Mouse (Mus musculus) heart, postnatal 10 days (tissue): Measurements from ENCODE around the gene Zfp948. TPM values are rescaled to one million over a fixed set of nuclear protein-coding genes. Genes with fewer than 3 reads are reported as not detected.

ENCODE experiments used
- DNase-seq, 2 experiments: peaks; one replicate each; pipeline ENCODE4 v3.0.0; 2021
- intact Hi-C: fragments of 180-260 bp; cut with DNase I; formaldehyde crosslinking; loops from one replicate; pipeline ENCODE4 v1.15.1; 2025
- total RNA-seq, 2 experiments: library from RNA; stranded (reverse); gene quantifications; 2 replicates each; pipeline ENCODE4 v1.2.3; 2021

The Zfp948 gene
- 1 to 10 TPM; 6.8 to 7.1 TPM for total RNA-seq

GRCm38 (mm10) chr17:21566728-21567349, at the start of gene Zfp948:
Gene Zfp948 (plus strand): TSS chr17:21567008.
- DNase-seq: peak; percentile 91 to 93
- intact Hi-C loops: loop anchor here (2.0 kb wide), 1 partner anchor 34 kb away; no protein-coding TSS in a partner anchor

- intact Hi-C loops: loop anchor here (5.0 to 10.0 kb wide), 2 partner anchors 92 to 285 kb away; partner anchors contain the start of gene Zfp54
- no peak for DNase-seq
Observed at GRCm38 (mm10) chr17:21517130-21517671, 49.6 kb upstream of the Zfp948 start.

GRCm38 (mm10) chr17:21526270-21526669, 40.5 kb upstream of the Zfp948 start:
- intact Hi-C loops: no loop called here
- DNase-seq: no peak

GRCm38 (mm10) chr17:21530645-21531330, 36.0 kb upstream of the Zfp948 start:
- intact Hi-C loops: loop anchor here (10.0 kb wide), 1 partner anchor 586 kb away; the partner anchor contains the start of gene Ppp2r1a
- DNase-seq: peak in 1 of 2 experiments; percentile 3

GRCm38 (mm10) chr17:21531621-21532020, 35.2 kb upstream of the Zfp948 start:
- intact Hi-C loops: loop anchor here (2.0 to 10.0 kb wide), 2 partner anchors 35 to 587 kb away; partner anchors contain the start of genes Ppp2r1a and Zfp948

GRCm38 (mm10) chr17:21532101-21532951, 34.5 kb upstream of the Zfp948 start:
- peak; percentile 84 to 87 for DNase-seq
- intact Hi-C loops: loop anchor here (2.0 to 10.0 kb wide), 2 partner anchors 34 to 588 kb away; partner anchors contain the start of genes Ppp2r1a and Zfp948

More at GRCm38 (mm10) chr17:21531621-21532020, 35.2 kb upstream of the Zfp948 start:
- peak; percentile 48 to 67 for DNase-seq

GRCm38 (mm10) chr17:21533961-21534360, 32.8 kb upstream of the Zfp948 start:
- intact Hi-C loops: loop anchor here (1.0 to 10.0 kb wide), 3 partner anchors 18 to 589 kb away; partner anchors contain the start of genes Ppp2r1a and Zfp948
- peak in 1 of 2 experiments; percentile 13 for DNase-seq

- peak; percentile 84 to 88 for DNase-seq
- intact Hi-C loops: loop anchor here (1.0 to 10.0 kb wide), 2 partner anchors 18 to 590 kb away; partner anchors contain the start of gene Ppp2r1a
Observed at GRCm38 (mm10) chr17:21534460-21535095, 32.2 kb upstream of the Zfp948 start.

- DNase-seq: peak; percentile 72 to 76
- intact Hi-C loops: loop anchor here (10.0 kb wide), 1 partner anchor 591 kb away; the partner anchor contains the start of gene Ppp2r1a
Observed at GRCm38 (mm10) chr17:21535096-21536001, 31.5 kb upstream of the Zfp948 start, which contains the start of gene Zfp52. Gene Zfp52 (plus strand): TSS chr17:21535539.

- DNase-seq: no peak
- intact Hi-C loops: loop anchor here (10.0 kb wide), 1 partner anchor 591 kb away; the partner anchor contains the start of gene Ppp2r1a
Observed at GRCm38 (mm10) chr17:21536096-21536495, 30.7 kb upstream of the Zfp948 start.

GRCm38 (mm10) chr17:21536676-21537075, 30.1 kb upstream of the Zfp948 start:
- peak; percentile 14 to 28 for DNase-seq
- intact Hi-C loops: loop anchor here (10.0 kb wide), 1 partner anchor 592 kb away; the partner anchor contains the start of gene Ppp2r1a

- intact Hi-C loops: no loop called here
- no peak for DNase-seq
Observed at GRCm38 (mm10) chr17:21557831-21558230, 9.0 kb upstream of the Zfp948 start.

GRCm38 (mm10) chr17:21566220-21566619, 588 bp upstream of the Zfp948 start:
- DNase-seq: peak; percentile 66 to 70
- intact Hi-C loops: loop anchor here (2.0 kb wide), 1 partner anchor 33 kb away; no protein-coding TSS in a partner anchor

GRCm38 (mm10) chr17:21567696-21568095, 888 bp downstream of the Zfp948 start:
- intact Hi-C loops: loop anchor here (2.0 kb wide), 1 partner anchor 35 kb away; no protein-coding TSS in a partner anchor

GRCm38 (mm10) chr17:21579080-21579479, 12.3 kb downstream of the Zfp948 start:
- intact Hi-C loops: no loop called here
- DNase-seq: no peak

More at GRCm38 (mm10) chr17:21567696-21568095, 888 bp downstream of the Zfp948 start:
- DNase-seq: peak; percentile 32 to 45

- intact Hi-C loops: no loop called here
- DNase-seq: peak; percentile 58 to 78
Observed at GRCm38 (mm10) chr17:21579493-21580175, 12.8 kb downstream of the Zfp948 start.

- intact Hi-C loops: no loop called here
- no peak for DNase-seq
Observed at GRCm38 (mm10) chr17:21585521-21585920, 18.7 kb downstream of the Zfp948 start.
